Mouse (Mus musculus) heart, adult 2 months (tissue): ENCODE data around the gene Laptm4a.

Source experiments
- CTCF ChIP-seq: fragments of 200-600 bp; IDR thresholded peaks from 2 replicates; pipeline ENCODE4 v1.8.1; 2022; ENCODE audit warnings: antibody characterized with exemption, mild to moderate bottlenecking, moderate library complexity
- EP300 ChIP-seq: fragments of 200-500 bp; IDR thresholded peaks from 2 replicates; pipeline ENCODE4 v1.6.1; 2011; ENCODE audit warnings: low read depth, low read length, control low read depth; ENCODE audit not compliant: insufficient read depth
- POLR2A ChIP-seq: fragments of 200-500 bp; IDR thresholded peaks from 2 replicates; pipeline ENCODE4 v1.6.1; 2011; ENCODE audit warnings: mild to moderate bottlenecking, low read depth, low read length, control low read depth; ENCODE audit not compliant: insufficient read depth

DNA sequence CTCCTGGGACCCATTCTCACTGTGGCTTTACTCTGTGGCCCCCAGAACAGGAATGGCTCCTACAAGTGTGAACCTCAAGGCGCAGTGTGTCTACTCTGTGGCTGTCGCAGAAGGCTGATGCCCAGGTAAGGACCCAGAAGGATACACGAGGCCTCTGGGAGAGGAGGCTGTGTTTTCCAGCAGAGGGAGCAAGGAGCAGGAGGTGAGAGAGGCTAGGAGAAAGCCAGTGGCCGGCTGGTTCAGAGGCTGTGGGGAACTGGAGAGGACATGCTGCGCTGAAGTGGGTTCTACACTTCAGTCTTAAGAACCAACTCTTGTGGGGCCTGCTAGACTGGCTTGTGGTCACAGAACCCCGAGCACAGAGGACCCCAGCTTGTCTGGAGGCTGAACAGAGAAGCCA, 42.1 kb upstream of the Laptm4a start:
- TF ChIP-seq CTCF (0 out of 2 replicates have a peak, but pooled peaks have one; percentile 5), POLR2A (no peak), EP300 (no peak)
